Mouse (Mus musculus): ENCODE measurements around the gene Stat2. TPM values are rescaled to one million over a fixed set of nuclear protein-coding genes. Genes with fewer than 3 reads are reported as not detected.

Gene Stat2
- total and polyA plus RNA-seq, 2 experiments from 2014 or later: 6.0 to 8.2 TPM

GRCm38 (mm10) chr10:128236321-128236720 is 34.0 kb upstream of the Stat2 start:
- Histone ChIP-seq H3K9ac (replicated peaks; ENCODE audit: low read depth, low read length) (no peak overlapping the region), H3K27me3 (ENCODE audit: control insufficient read depth, insufficient read depth, low read length) (no peaks in the 10 kb centered on the region), H3K4me3 (ENCODE audit: low read depth, low read length) (no peak overlapping the region), H3K4me1 (ENCODE audit: control insufficient read depth, insufficient read depth) (0 out of 2 replicates have a peak, but pooled peaks cover under 1% of the 10 kb centered on the region), H3K9me3 (replicated peaks; ENCODE audit: control insufficient read depth, low read length) (no peaks in the 10 kb centered on the region), H3K4me2 (ENCODE audit: low read depth, low read length) (no peak overlapping the region), H3K36me3 (replicated peaks; ENCODE audit: control insufficient read depth, insufficient read depth, low read length) (no peaks in the 10 kb centered on the region; the same call in 1 of the 2 replicates), H3K27ac (ENCODE audit: low read depth) (no peak overlapping the region)
- DNase-seq (ENCODE audit: low spot score) (no peak), ATAC-seq (ENCODE audit: insufficient read depth, low read depth) (no peak)
- WGBS: 71% methylated on average over 4 of the region's 4 CpGs
- no peak for TF ChIP-seq CTCF (IDR thresholded peaks at IDR 0.05; ENCODE audit: low read depth)
- no peak for TF ChIP-seq EP300 (IDR thresholded peaks at IDR 0.05; ENCODE audit: low read depth)

DNA sequence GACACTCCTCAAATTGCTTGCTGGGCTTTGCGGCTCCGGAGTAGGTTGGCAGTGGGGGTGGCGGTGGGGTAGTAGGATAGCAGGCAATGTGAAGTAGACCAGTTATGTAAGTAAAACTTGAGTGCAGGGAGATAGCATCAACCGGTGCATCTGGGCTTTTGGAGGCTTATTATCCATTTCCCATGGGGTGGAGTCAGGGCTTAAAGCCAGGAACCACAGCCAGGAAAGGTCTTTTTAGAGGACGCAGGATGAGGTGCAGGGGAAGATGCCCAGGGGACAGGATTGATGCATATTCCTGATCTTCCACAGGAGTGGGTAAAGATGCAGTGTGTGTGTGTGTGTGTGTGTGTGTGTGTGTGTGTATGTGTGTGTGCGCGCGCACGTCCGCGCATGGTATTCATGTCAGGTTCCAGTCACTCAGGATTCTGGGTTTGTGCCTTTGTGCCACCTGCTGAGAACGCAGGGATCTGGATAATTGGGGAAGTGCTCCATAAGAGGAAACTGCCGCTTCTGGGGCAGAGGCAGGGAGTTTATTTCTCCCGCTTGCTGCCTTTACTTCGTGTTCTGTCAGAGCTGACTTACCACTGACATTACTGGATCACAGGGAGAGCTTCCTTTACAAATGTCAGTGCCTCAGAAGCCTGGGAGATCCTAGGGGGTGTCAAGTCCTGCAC is 32.4 kb upstream of the Stat2 start:
- H3K27ac ChIP-seq (ENCODE audit: low read depth): no peak overlapping the region
- DNase-seq (ENCODE audit: low spot score): no peak
- H3K9me3 ChIP-seq (replicated peaks; ENCODE audit: control insufficient read depth, low read length): no peaks in the 10 kb centered on the region
- H3K4me1 ChIP-seq (ENCODE audit: control insufficient read depth, insufficient read depth): peaks cover 2% of the 10 kb centered on the region; the same call in 1 of the 2 replicates
- H3K4me3 ChIP-seq (ENCODE audit: low read depth, low read length): no peak overlapping the region
- no peak for TF ChIP-seq EP300 (IDR thresholded peaks at IDR 0.05; ENCODE audit: low read depth)
- no peak for TF ChIP-seq CTCF (IDR thresholded peaks at IDR 0.05; ENCODE audit: low read depth)
- no peak overlapping the region for H3K9ac ChIP-seq (replicated peaks; ENCODE audit: low read depth, low read length)
- no peak overlapping the region for H3K4me2 ChIP-seq (ENCODE audit: low read depth, low read length)
- H3K36me3 ChIP-seq (replicated peaks; ENCODE audit: control insufficient read depth, insufficient read depth, low read length): peaks cover 6% of the 10 kb centered on the region; the same call in 1 of the 2 replicates
- 70% methylated on average over 15 of the region's 15 CpGs for WGBS
- ATAC-seq (ENCODE audit: insufficient read depth, low read depth): no peak
- H3K27me3 ChIP-seq (ENCODE audit: control insufficient read depth, insufficient read depth, low read length): no peaks in the 10 kb centered on the region

DNA sequence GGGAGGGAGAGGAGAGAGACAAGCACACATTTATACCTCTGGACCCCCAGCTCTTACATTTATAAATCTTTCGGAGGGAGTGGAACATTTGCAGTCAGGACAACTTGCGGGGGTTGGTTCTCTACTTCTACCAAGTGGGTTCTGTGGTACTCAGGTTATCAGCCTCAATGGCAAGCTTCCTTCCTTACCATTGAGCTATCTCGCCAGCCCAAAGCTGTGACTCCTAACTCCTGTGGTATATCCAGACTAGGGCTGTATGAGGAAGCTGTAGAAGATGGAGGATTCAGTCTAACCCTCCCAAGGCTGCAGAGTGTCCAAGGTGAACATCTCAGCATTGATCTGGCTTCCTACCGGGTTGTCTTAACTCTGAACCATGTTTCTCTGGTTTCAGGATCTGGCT is 31.2 kb upstream of the Stat2 start:
- Histone ChIP-seq H3K4me1 (ENCODE audit: control insufficient read depth, insufficient read depth) (peaks cover 6% of the 10 kb centered on the region; the same call in 1 of the 2 replicates), H3K9ac (replicated peaks; ENCODE audit: low read depth, low read length) (no peak overlapping the region), H3K27ac (ENCODE audit: low read depth) (no peak overlapping the region), H3K4me3 (ENCODE audit: low read depth, low read length) (no peak overlapping the region), H3K36me3 (replicated peaks; ENCODE audit: control insufficient read depth, insufficient read depth, low read length) (peaks cover 6% of the 10 kb centered on the region; the same call in 1 of the 2 replicates), H3K4me2 (ENCODE audit: low read depth, low read length) (no peak overlapping the region), H3K27me3 (ENCODE audit: control insufficient read depth, insufficient read depth, low read length) (no peaks in the 10 kb centered on the region), H3K9me3 (replicated peaks; ENCODE audit: control insufficient read depth, low read length) (no peaks in the 10 kb centered on the region)
- no peak for DNase-seq (ENCODE audit: low spot score)
- TF ChIP-seq CTCF (IDR thresholded peaks at IDR 0.05; ENCODE audit: low read depth) (no peak), EP300 (IDR thresholded peaks at IDR 0.05; ENCODE audit: low read depth) (no peak)
- WGBS: 88% methylated on average over 4 of the region's 4 CpGs
- no peak for ATAC-seq (ENCODE audit: insufficient read depth, low read depth)

GRCm38 (mm10) chr10:128240131-128240530 is 30.2 kb upstream of the Stat2 start:
- Histone ChIP-seq H3K4me1 (ENCODE audit: control insufficient read depth, insufficient read depth) (peaks cover 6% of the 10 kb centered on the region; the same call in 1 of the 2 replicates), H3K4me2 (ENCODE audit: low read depth, low read length) (no peak overlapping the region), H3K27ac (ENCODE audit: low read depth) (no peak overlapping the region), H3K27me3 (ENCODE audit: control insufficient read depth, insufficient read depth, low read length) (no peaks in the 10 kb centered on the region), H3K9ac (replicated peaks; ENCODE audit: low read depth, low read length) (no peak overlapping the region), H3K9me3 (replicated peaks; ENCODE audit: control insufficient read depth, low read length) (no peaks in the 10 kb centered on the region), H3K4me3 (ENCODE audit: low read depth, low read length) (no peak overlapping the region), H3K36me3 (replicated peaks; ENCODE audit: control insufficient read depth, insufficient read depth, low read length) (peaks cover 6% of the 10 kb centered on the region; the same call in 1 of the 2 replicates)
- WGBS: 67% methylated on average over 18 of the region's 18 CpGs
- ATAC-seq (ENCODE audit: insufficient read depth, low read depth) (no peak), DNase-seq (ENCODE audit: low spot score) (no peak)
- TF ChIP-seq EP300 (IDR thresholded peaks at IDR 0.05; ENCODE audit: low read depth) (no peak), CTCF (IDR thresholded peaks at IDR 0.05; ENCODE audit: low read depth) (no peak)

- WGBS: 60% methylated on average over 8 of the region's 8 CpGs
- no peak for TF ChIP-seq CTCF (IDR thresholded peaks at IDR 0.05; ENCODE audit: low read depth)
- TF ChIP-seq EP300 (IDR thresholded peaks at IDR 0.05; ENCODE audit: low read depth): no peak
Observed at GRCm38 (mm10) chr10:128243252-128243651, 27.1 kb upstream of the Stat2 start.

More at GRCm38 (mm10) chr10:128243252-128243651, 27.1 kb upstream of the Stat2 start:
- peak overlapping the region; percentile 25; the same call in 1 of the 2 replicates for H3K27ac ChIP-seq (ENCODE audit: low read depth)
- H3K4me3 ChIP-seq (ENCODE audit: low read depth, low read length): no peak overlapping the region
- no peak for DNase-seq (ENCODE audit: low spot score)
- H3K9ac ChIP-seq (replicated peaks; ENCODE audit: low read depth, low read length): no peak overlapping the region
- H3K27me3 ChIP-seq (ENCODE audit: control insufficient read depth, insufficient read depth, low read length): no peaks in the 10 kb centered on the region
- no peak for ATAC-seq (ENCODE audit: insufficient read depth, low read depth)
- peaks cover 11% of the 10 kb centered on the region; the same call in 1 of the 2 replicates for H3K36me3 ChIP-seq (replicated peaks; ENCODE audit: control insufficient read depth, insufficient read depth, low read length)
- H3K4me2 ChIP-seq (ENCODE audit: low read depth, low read length): no peak overlapping the region
- H3K9me3 ChIP-seq (replicated peaks; ENCODE audit: control insufficient read depth, low read length): no peaks in the 10 kb centered on the region
- peaks cover 12% of the 10 kb centered on the region; the same call in 1 of the 2 replicates for H3K4me1 ChIP-seq (ENCODE audit: control insufficient read depth, insufficient read depth)

All from heart, postnatal 0 days (tissue).